24 mouse cellular contexts compared by ENCODE assay signal in the genomic region with DNA sequence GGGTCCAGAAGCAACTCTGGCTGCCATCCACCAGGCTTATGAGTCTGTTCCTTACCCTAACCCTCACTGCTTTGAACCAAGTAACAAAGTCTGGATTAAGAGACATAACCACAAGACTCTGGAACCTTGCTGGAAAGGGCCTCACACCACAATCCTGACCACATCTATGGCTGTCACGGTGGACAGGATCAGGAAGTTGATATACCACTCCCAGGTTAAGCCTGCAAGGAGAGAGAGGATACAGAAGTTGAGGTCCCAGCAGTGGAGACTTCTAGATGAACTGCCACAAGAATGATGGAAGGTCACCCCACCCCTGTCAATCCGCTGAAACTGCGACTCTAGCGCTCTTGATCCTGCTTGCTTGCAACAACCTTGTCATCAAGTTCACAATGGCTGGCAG. TPM values are rescaled to one million over a fixed set of nuclear protein-coding genes. Genes with fewer than 3 reads are reported as not detected.
A peak's percentile ranks its signal among the peaks of the same experiment; 100 is the strongest.
DNase-seq lines count a peak whose midpoint lies in the region; ATAC-seq and TF ChIP-seq lines count a peak whose summit lies in the region.
"Had no signal": no experiment of that assay in that cellular context is flagged by ENCODE, and none has a peak within 500 bp of the region (broad histone marks: within the 10 kb centered on the region; RNA-seq: fewer than 3 reads in every experiment).

No protein-coding gene starts in this region.

- ATAC-seq in heart, postnatal 0 days (ENCODE audit: insufficient read depth, low read depth) = peak; percentile 41; the same call in 1 of the 2 replicates
- peak; percentile 57 for ATAC-seq in granulocyte monocyte progenitor cell, adult 5-6 weeks (replicated peaks; ENCODE audit: poor library complexity, severe bottlenecking)
- ATAC-seq: forebrain, embryonic 15.5 days; intestine, embryonic 16.5 days had no signal

- H3K4me1 ChIP-seq in heart, postnatal 0 days (ENCODE audit: control insufficient read depth, insufficient read depth) = peaks cover 12% of the 10 kb centered on the region
- H3K4me1 ChIP-seq: forebrain, embryonic 15.5 days; hindbrain, embryonic 15.5 days had no signal

- no peak for TF ChIP-seq EP300 in heart, postnatal 0 days (IDR thresholded peaks at IDR 0.05; ENCODE audit: low read depth)

- no peak for DNase-seq in heart, postnatal 0 days (ENCODE audit: low spot score)
- no peak for DNase-seq in heart, adult 8-10 months (ENCODE audit: low spot score)
- peak; percentile 30 for DNase-seq in thymus, postnatal 4 days
- no peak for DNase-seq in thymus, adult 18-20 months
- DNase-seq in adrenal gland, adult 18-20 months (ENCODE audit: low spot score in 2 of 2) = no peak
- DNase-seq in right cerebral cortex, adult 18-20 months = no peak
- DNase-seq: adrenal gland, adult 8-10 months; adrenal gland, postnatal 36 days; B cell, adult 2 months; cerebellum, adult 2 months; cerebellum, postnatal 10 days; embryo, embryonic 11 days; gastrocnemius, postnatal 36 days; heart, adult 18-20 months; heart, postnatal 14 days had no signal

- no peak overlapping the region for H3K9ac ChIP-seq in heart, postnatal 0 days (replicated peaks; ENCODE audit: low read depth, low read length)
- H3K9ac ChIP-seq: embryonic facial prominence, embryonic 15.5 days; forebrain, embryonic 15.5 days; hindbrain, embryonic 15.5 days had no signal

- H3K4me2 ChIP-seq in heart, postnatal 0 days (ENCODE audit: low read depth, low read length) = no peak overlapping the region
- H3K4me2 ChIP-seq: embryonic facial prominence, embryonic 15.5 days; forebrain, embryonic 15.5 days; heart, embryonic 11.5 days; hindbrain, embryonic 15.5 days had no signal

- no peak overlapping the region for H3K4me3 ChIP-seq in heart, postnatal 0 days (ENCODE audit: low read depth, low read length)
- H3K4me3 ChIP-seq: embryonic facial prominence, embryonic 15.5 days; erythroblast, embryonic 14.5 days; forebrain, embryonic 10.5 days; forebrain, embryonic 15.5 days; hindbrain, embryonic 15.5 days had no signal

- WGBS in heart, postnatal 0 days = 42% methylated on average over 4 of the region's 4 CpGs

- no peaks in the 10 kb centered on the region for H3K36me3 ChIP-seq in heart, postnatal 0 days (replicated peaks; ENCODE audit: control insufficient read depth, insufficient read depth, low read length)
- H3K36me3 ChIP-seq: forebrain, embryonic 15.5 days; hindbrain, embryonic 15.5 days had no signal

- TF ChIP-seq CTCF in heart, postnatal 0 days (IDR thresholded peaks at IDR 0.05; ENCODE audit: low read depth) = no peak

- no peaks in the 10 kb centered on the region for H3K27me3 ChIP-seq in heart, postnatal 0 days (ENCODE audit: control insufficient read depth, insufficient read depth, low read length)
- H3K27me3 ChIP-seq: CH12.LX; embryonic facial prominence, embryonic 15.5 days; forebrain, embryonic 15.5 days; hindbrain, embryonic 15.5 days had no signal

- no peak overlapping the region for H3K27ac ChIP-seq in heart, postnatal 0 days (ENCODE audit: low read depth)
- H3K27ac ChIP-seq: embryonic facial prominence, embryonic 15.5 days; forebrain, embryonic 10.5 days; forebrain, embryonic 15.5 days; hindbrain, embryonic 15.5 days had no signal

- no peaks in the 10 kb centered on the region for H3K9me3 ChIP-seq in heart, postnatal 0 days (replicated peaks; ENCODE audit: control insufficient read depth, low read length)
- H3K9me3 ChIP-seq: embryonic facial prominence, embryonic 15.5 days; forebrain, embryonic 10.5 days; forebrain, embryonic 15.5 days; hindbrain, embryonic 15.5 days had no signal

RNA-seq across cellular contexts. Expression of a gene that starts 26.7 kb away (rescaled TPM):
- 3.2 and 13.6 TPM in 2 replicates for total RNA-seq in heart, postnatal 0 days (2014; rRNA removed; ENCODE audit: low replicate concordance)
- polyA plus RNA-seq in heart, postnatal 0 days (2015; fragmentation: Nextera tagmentation; extraction: Ambion mirVana) = 2.8 and 3.0 TPM in 2 replicates
- total RNA-seq in heart, adult 8-10 months (2022) = 1 to 10 TPM; 3.9 to 8.2 (median 5.2) TPM
- total RNA-seq in granulocyte monocyte progenitor cell, adult 5-6 weeks (2014; fragmentation: Nextera tagmentation) = 11.9 and 16.4 TPM in 2 replicates
- 20.2 and 27.6 TPM in 2 replicates for total RNA-seq in granulocyte monocyte progenitor cell, adult 5-6 weeks (2017)
- 10 to 100 TPM; 21.1 to 22.1 TPM for total RNA-seq in adrenal gland, adult 18-20 months (2021)

RNA-seq across cellular contexts. Expression of a gene that starts 26.8 kb away (rescaled TPM):
- 32.8 and 52.5 TPM in 2 replicates for total RNA-seq in heart, postnatal 0 days (2014; rRNA removed; ENCODE audit: low replicate concordance)
- polyA plus RNA-seq in heart, postnatal 0 days (2015; fragmentation: Nextera tagmentation; extraction: Ambion mirVana) = 77.1 and 80.2 TPM in 2 replicates
- total RNA-seq in heart, adult 8-10 months (2022) = 10 to 100 TPM; 10.0 to 12.2 (median 11.4) TPM
- total RNA-seq in granulocyte monocyte progenitor cell, adult 5-6 weeks (2014; fragmentation: Nextera tagmentation) = 115 and 179 TPM in 2 replicates
- total RNA-seq in granulocyte monocyte progenitor cell, adult 5-6 weeks (2017) = 624 and 700 TPM in 2 replicates
- 10 to 100 TPM; 19.5 to 26.7 TPM for total RNA-seq in adrenal gland, adult 18-20 months (2021)
